Mouse (Mus musculus) lung, postnatal 0 days (tissue): ENCODE measurements around the gene Krtap1-3. TPM values are rescaled to one million over a fixed set of nuclear protein-coding genes. Genes with fewer than 3 reads are reported as not detected.

Experiments
- ATAC-seq: fragments of 200-750 bp; cut with Nextera tagmentation; 2 replicates; pipeline ENCODE4 v1.8.0; 2017; ENCODE audit warnings: moderate library complexity
- DNase-seq: peaks from one replicate; pipeline ENCODE4 v3.0.0-alpha.2; 2016; ENCODE audit warnings: low spot score
- H3K27ac ChIP-seq: fragments of 300-500 bp; sonication (generic); 2 replicates; pipeline ENCODE4 v1.5.1; 2014; ENCODE audit warnings: antibody characterized with exemption, mild to moderate bottlenecking, low read length, mixed read lengths
- H3K27me3 ChIP-seq: fragments of 300-500 bp; sonication (generic); replicated peaks from 2 replicates; pipeline ENCODE4 v1.6.1; 2014; ENCODE audit warnings: low read length, mixed read lengths; ENCODE audit not compliant: insufficient read depth
- H3K36me3 ChIP-seq: fragments of 300-500 bp; sonication (generic); 2 replicates; pipeline ENCODE4 v1.6.1; 2014; ENCODE audit warnings: low read length, mixed read lengths; ENCODE audit not compliant: insufficient read depth
- H3K4me1 ChIP-seq: fragments of 300-500 bp; sonication (generic); 2 replicates; pipeline ENCODE4 v1.6.1; 2014; ENCODE audit warnings: antibody characterized with exemption, low read depth, low read length, mixed read lengths; ENCODE audit not compliant: insufficient read depth
- H3K4me2 ChIP-seq: fragments of 300-500 bp; sonication (generic); replicated peaks from 2 replicates; pipeline ENCODE4 v1.6.1; 2014; ENCODE audit warnings: low read depth, mild to moderate bottlenecking, low read length, moderate library complexity, mixed read lengths
- H3K4me3 ChIP-seq: fragments of 300-500 bp; sonication (generic); 2 replicates; pipeline ENCODE4 v1.5.1; 2014; ENCODE audit warnings: low read depth, low read length
- H3K9ac ChIP-seq: fragments of 300-500 bp; sonication (generic); replicated peaks from 2 replicates; pipeline ENCODE4 v1.6.1; 2014; ENCODE audit warnings: low read depth, mild to moderate bottlenecking
- H3K9me3 ChIP-seq: fragments of 300-500 bp; sonication (generic); 2 replicates; pipeline ENCODE4 v1.6.1; 2016; ENCODE audit warnings: low read length, mixed read lengths
- CTCF ChIP-seq: IDR thresholded peaks from 2 replicates; pipeline ENCODE4 v1.5.1; 2016; ENCODE audit warnings: antibody characterized with exemption, mild to moderate bottlenecking
- EP300 ChIP-seq: IDR thresholded peaks from 2 replicates; pipeline ENCODE4 v1.6.1; 2016; ENCODE audit warnings: antibody characterized with exemption, mild to moderate bottlenecking, control low read depth
- WGBS: fragments of 180-500 bp; shearing (Covaris S2); extraction: QIAGEN DNeasy Blood & Tissue Kit; methylation state at CpG from one replicate; pipeline ENCODE4 v1.1.7; 2014; 5-methylcytosine and 5-hydroxymethylcytosine counted together
- polyA plus RNA-seq: library from polyadenylated mRNA; unstranded; fragments of >200 nt; fragmentation: Nextera tagmentation; extraction: Ambion mirVana; gene quantifications from 2 replicates; pipeline ENCODE4 v1.2.1, GENCODE M21; 2015

Gene Krtap1-3
- polyA plus RNA-seq, 1 experiment from 2014 or later: not detected

- Histone ChIP-seq H3K4me2 (no peak within 1 kb of the TSS), H3K9me3 (no peaks in the 10 kb centered on the region), H3K4me3 (no peak within 1 kb of the TSS), H3K36me3 (no peaks in the 10 kb centered on the region), H3K27ac (no peak within 1 kb of the TSS), H3K27me3 (no peaks in the 10 kb centered on the region), H3K4me1 (no peaks in the 10 kb centered on the region), H3K9ac (no peak within 1 kb of the TSS)
- TF ChIP-seq CTCF (no peak), EP300 (no peak)
- 77% methylated on average over 5 of the region's 5 CpGs for WGBS
- ATAC-seq (no peak), DNase-seq (no peak)
Measured at GRCm38 (mm10) chr11:99583245-99583704, 7.9 kb downstream of the Krtap1-3 start, which contains the start of gene Krtap1-4. Gene Krtap1-4 (minus strand): TSS chr11:99583654.

- no peak overlapping the region for H3K4me2 ChIP-seq
- no peak overlapping the region for H3K4me3 ChIP-seq
- H3K9me3 ChIP-seq: no peaks in the 10 kb centered on the region
- H3K27ac ChIP-seq: no peak overlapping the region
- TF ChIP-seq EP300: 0 out of 2 replicates have a peak, but pooled peaks have one; percentile 48
- no peak for TF ChIP-seq CTCF
- H3K27me3 ChIP-seq: no peaks in the 10 kb centered on the region
- WGBS: 55% methylated on average over 6 of the region's 6 CpGs
- ATAC-seq: peak; percentile 58; the same call in 1 of the 2 replicates
- H3K9ac ChIP-seq: no peak overlapping the region
- no peaks in the 10 kb centered on the region for H3K36me3 ChIP-seq
- peak; percentile 65 for DNase-seq
- H3K4me1 ChIP-seq: no peaks in the 10 kb centered on the region
Measured at GRCm38 (mm10) chr11:99581564-99581963, 9.6 kb downstream of the Krtap1-3 start.

GRCm38 (mm10) chr11:99581051-99581450 is 10.1 kb downstream of the Krtap1-3 start:
- no peak for ATAC-seq
- H3K4me3 ChIP-seq: no peak overlapping the region
- no peaks in the 10 kb centered on the region for H3K36me3 ChIP-seq
- H3K27ac ChIP-seq: no peak overlapping the region
- H3K9ac ChIP-seq: no peak overlapping the region
- no peaks in the 10 kb centered on the region for H3K4me1 ChIP-seq
- TF ChIP-seq CTCF (no peak), EP300 (no peak)
- no peak for DNase-seq
- H3K27me3 ChIP-seq: no peaks in the 10 kb centered on the region
- no peaks in the 10 kb centered on the region for H3K9me3 ChIP-seq
- WGBS: 71% methylated on average over 5 of the region's 5 CpGs
- H3K4me2 ChIP-seq: no peak overlapping the region

GRCm38 (mm10) chr11:99580636-99581035 is 10.5 kb downstream of the Krtap1-3 start, which contains the start of gene Krtap1-5:
Gene Krtap1-5 (minus strand): TSS chr11:99581016.
- ATAC-seq: no peak

GRCm38 (mm10) chr11:99574106-99574505 is 17.0 kb downstream of the Krtap1-3 start:
- H3K9ac ChIP-seq: no peak overlapping the region
- no peaks in the 10 kb centered on the region for H3K27me3 ChIP-seq
- no peaks in the 10 kb centered on the region for H3K4me1 ChIP-seq
- no peaks in the 10 kb centered on the region for H3K36me3 ChIP-seq
- 0% methylated on average over 7 of the region's 7 CpGs for WGBS
- peak; percentile 92 for TF ChIP-seq CTCF
- no peak for TF ChIP-seq EP300
- DNase-seq (peak; percentile 83), ATAC-seq (peak; percentile 77)
- no peak overlapping the region for H3K27ac ChIP-seq
- peak overlapping the region; percentile 32; the same call in 1 of the 2 replicates for H3K4me2 ChIP-seq
- no peaks in the 10 kb centered on the region for H3K9me3 ChIP-seq
- H3K4me3 ChIP-seq: no peak overlapping the region

More at GRCm38 (mm10) chr11:99580636-99581035, 10.5 kb downstream of the Krtap1-3 start, which contains the start of gene Krtap1-5:
- no peak within 1 kb of the TSS for H3K4me3 ChIP-seq
- H3K9ac ChIP-seq: no peak within 1 kb of the TSS
- H3K36me3 ChIP-seq: no peaks in the 10 kb centered on the region
- H3K27ac ChIP-seq: no peak within 1 kb of the TSS
- no peak for TF ChIP-seq EP300
- TF ChIP-seq CTCF: no peak
- H3K4me2 ChIP-seq: no peak within 1 kb of the TSS
- DNase-seq: no peak
- H3K27me3 ChIP-seq: no peaks in the 10 kb centered on the region
- H3K4me1 ChIP-seq: no peaks in the 10 kb centered on the region
- 85% methylated on average over 6 of the region's 6 CpGs for WGBS
- no peaks in the 10 kb centered on the region for H3K9me3 ChIP-seq

- no peaks in the 10 kb centered on the region for H3K4me1 ChIP-seq
- no peak for TF ChIP-seq CTCF
- no peak for TF ChIP-seq EP300
- no peaks in the 10 kb centered on the region for H3K9me3 ChIP-seq
- no peaks in the 10 kb centered on the region for H3K36me3 ChIP-seq
- 60% methylated on average over 4 of the region's 4 CpGs for WGBS
- no peak overlapping the region for H3K9ac ChIP-seq
- DNase-seq: no peak
- H3K4me3 ChIP-seq: no peak overlapping the region
- no peak overlapping the region for H3K27ac ChIP-seq
- no peaks in the 10 kb centered on the region for H3K27me3 ChIP-seq
- ATAC-seq: no peak
- no peak overlapping the region for H3K4me2 ChIP-seq
Measured at GRCm38 (mm10) chr11:99573164-99573563, 18.0 kb downstream of the Krtap1-3 start.

- ATAC-seq: no peak
- no peak within 1 kb of the TSS for H3K4me3 ChIP-seq
- H3K9me3 ChIP-seq: no peaks in the 10 kb centered on the region
- no peak within 1 kb of the TSS for H3K9ac ChIP-seq
- no peak within 1 kb of the TSS for H3K4me2 ChIP-seq
- no peaks in the 10 kb centered on the region for H3K36me3 ChIP-seq
- no peak for DNase-seq
- H3K27me3 ChIP-seq: no peaks in the 10 kb centered on the region
- H3K4me1 ChIP-seq: no peaks in the 10 kb centered on the region
- TF ChIP-seq CTCF: no peak
- TF ChIP-seq EP300: no peak
- H3K27ac ChIP-seq: no peak within 1 kb of the TSS
- WGBS: 94% methylated on average over 7 of the region's 7 CpGs
Measured at GRCm38 (mm10) chr11:99566530-99566929, 24.6 kb downstream of the Krtap1-3 start, which contains the start of gene Krtap3-1. Gene Krtap3-1 (minus strand): TSS chr11:99566630.
